Mouse (Mus musculus): ENCODE results near the gene Cachd1. TPM values are rescaled to one million over a fixed set of nuclear protein-coding genes. Genes with fewer than 3 reads are reported as not detected.

The Cachd1 gene
- polyA plus RNA-seq, 1 experiment from 2014 or later, result 12.2 TPM

DNA sequence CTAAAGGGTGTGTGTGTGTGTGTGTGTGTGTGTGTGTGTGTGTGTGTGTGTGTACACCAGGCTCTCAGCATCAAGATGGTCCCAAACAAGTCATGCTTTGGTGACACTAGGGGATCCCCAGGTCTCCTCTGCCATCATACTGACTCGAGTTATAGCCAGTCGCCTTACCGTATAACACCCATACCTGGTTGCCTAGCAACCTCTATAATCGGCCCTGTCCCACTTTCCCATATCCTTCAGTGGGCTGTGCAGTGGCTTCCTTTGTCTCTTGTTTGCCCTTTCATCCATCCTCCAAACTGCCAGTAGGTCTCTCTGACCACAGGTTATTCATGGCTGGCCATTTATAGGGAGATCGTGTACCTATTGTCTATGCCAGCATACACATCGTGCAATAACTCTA is 224.6 kb downstream of the Cachd1 start:
- no peak overlapping the region for H3K4me2 ChIP-seq (ENCODE audit: low read length)
- no peaks in the 10 kb centered on the region for H3K27me3 ChIP-seq (ENCODE audit: insufficient read depth, low read length)
- no peak overlapping the region for H3K4me3 ChIP-seq (replicated peaks; ENCODE audit: low read depth, low read length)
- 88% methylated on average over 6 of the region's 6 CpGs for WGBS
- DNase-seq (ENCODE audit: low spot score) (no peak), ATAC-seq (replicated peaks; ENCODE audit: low FRiP score, low read depth) (no peak)
- TF ChIP-seq CTCF (IDR thresholded peaks at IDR 0.05; ENCODE audit: low read depth), result no peak
- H3K4me1 ChIP-seq (replicated peaks; ENCODE audit: insufficient read depth, low read length), result no peaks in the 10 kb centered on the region
- no peaks in the 10 kb centered on the region for H3K9me3 ChIP-seq (replicated peaks; ENCODE audit: low read length)
- peaks cover 18% of the 10 kb centered on the region; the same call in 1 of the 2 replicates for H3K36me3 ChIP-seq (ENCODE audit: insufficient read depth, low read length)
- no peak overlapping the region for H3K27ac ChIP-seq
- H3K9ac ChIP-seq (ENCODE audit: low read depth, low read length), result no peak overlapping the region

DNA sequence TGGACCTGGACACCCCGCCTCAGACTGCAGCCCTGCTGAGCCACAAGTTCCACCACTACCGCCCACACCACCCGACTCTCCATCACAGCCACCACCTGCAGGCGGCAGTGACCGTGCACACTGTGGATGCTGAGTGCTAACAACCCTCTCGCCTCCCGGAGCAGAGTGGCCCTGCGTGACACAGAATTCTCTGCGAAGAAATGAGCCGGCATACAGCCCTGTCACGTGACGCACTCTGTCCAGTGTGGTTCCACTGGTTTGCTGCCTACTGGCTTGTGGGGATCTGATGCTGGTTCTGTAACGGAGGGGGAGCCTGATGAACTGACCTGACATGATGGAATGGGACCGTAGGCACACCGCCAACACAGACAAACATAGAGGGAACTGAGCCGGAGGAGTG is 226.5 kb downstream of the Cachd1 start:
- H3K27me3 ChIP-seq (ENCODE audit: insufficient read depth, low read length), result no peaks in the 10 kb centered on the region
- 91% methylated on average over 16 of the region's 16 CpGs for WGBS
- no peak for DNase-seq (ENCODE audit: low spot score)
- H3K9me3 ChIP-seq (replicated peaks; ENCODE audit: low read length), result no peaks in the 10 kb centered on the region
- H3K4me1 ChIP-seq (replicated peaks; ENCODE audit: insufficient read depth, low read length), result no peaks in the 10 kb centered on the region
- no peak overlapping the region for H3K27ac ChIP-seq
- no peak overlapping the region for H3K9ac ChIP-seq (ENCODE audit: low read depth, low read length)
- no peak overlapping the region for H3K4me2 ChIP-seq (ENCODE audit: low read length)
- peaks cover 14% of the 10 kb centered on the region; the same call in 1 of the 2 replicates for H3K36me3 ChIP-seq (ENCODE audit: insufficient read depth, low read length)
- no peak for ATAC-seq (replicated peaks; ENCODE audit: low FRiP score, low read depth)
- H3K4me3 ChIP-seq (replicated peaks; ENCODE audit: low read depth, low read length), result no peak overlapping the region
- TF ChIP-seq CTCF (IDR thresholded peaks at IDR 0.05; ENCODE audit: low read depth), result no peak

DNA sequence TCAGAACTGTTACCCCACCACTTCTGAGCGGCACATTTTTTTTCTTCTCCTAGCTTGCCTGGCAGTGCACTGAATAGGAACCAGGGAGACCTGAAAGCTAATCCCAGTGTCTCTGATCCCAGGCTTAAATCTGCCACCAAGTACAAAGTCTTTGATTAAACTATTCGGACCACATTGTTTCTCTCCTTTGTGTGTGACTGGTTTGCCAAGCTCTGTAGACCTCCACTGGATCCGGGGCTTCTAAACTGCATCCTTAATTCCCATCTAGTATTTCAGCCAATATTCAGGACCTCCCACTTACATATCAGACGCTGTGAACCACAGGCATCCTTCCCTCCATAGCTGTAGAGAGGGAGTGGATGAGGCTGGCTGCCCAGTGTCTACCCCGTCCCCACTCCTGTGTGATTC is 231.9 kb downstream of the Cachd1 start:
- no peak overlapping the region for H3K4me3 ChIP-seq (replicated peaks; ENCODE audit: low read depth, low read length)
- H3K27me3 ChIP-seq (ENCODE audit: insufficient read depth, low read length), result no peaks in the 10 kb centered on the region
- peak; percentile 43 for DNase-seq (ENCODE audit: low spot score)
- no peaks in the 10 kb centered on the region for H3K4me1 ChIP-seq (replicated peaks; ENCODE audit: insufficient read depth, low read length)
- TF ChIP-seq CTCF (IDR thresholded peaks at IDR 0.05; ENCODE audit: low read depth), result no peak
- WGBS, result 55% methylated on average over 5 of the region's 5 CpGs
- H3K36me3 ChIP-seq (ENCODE audit: insufficient read depth, low read length), result peaks cover under 1% of the 10 kb centered on the region; the same call in 1 of the 2 replicates
- no peak overlapping the region for H3K9ac ChIP-seq (ENCODE audit: low read depth, low read length)
- no peak overlapping the region for H3K4me2 ChIP-seq (ENCODE audit: low read length)
- ATAC-seq (replicated peaks; ENCODE audit: low FRiP score, low read depth), result no peak
- no peaks in the 10 kb centered on the region for H3K9me3 ChIP-seq (replicated peaks; ENCODE audit: low read length)
- H3K27ac ChIP-seq, result no peak overlapping the region

DNA sequence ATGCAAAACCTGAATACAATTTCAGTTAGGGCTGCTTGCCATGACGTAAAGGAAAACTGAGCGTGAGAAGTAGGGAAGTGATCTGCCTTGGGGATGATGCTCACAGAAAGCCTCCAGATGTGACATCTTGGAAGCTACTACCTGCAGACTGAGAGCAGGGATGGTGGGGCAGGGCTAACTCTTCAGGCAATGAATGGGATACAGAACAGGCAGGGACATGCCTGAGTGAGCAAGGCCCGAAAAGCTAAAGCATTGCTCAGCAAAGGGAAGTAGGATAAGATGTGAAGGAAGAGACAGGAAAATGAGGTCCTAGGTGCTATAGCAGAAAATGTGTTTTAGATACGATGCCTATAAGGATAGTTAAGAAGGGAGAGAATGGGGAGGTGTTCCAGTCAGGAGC is 232.6 kb downstream of the Cachd1 start:
- no peak for TF ChIP-seq CTCF (IDR thresholded peaks at IDR 0.05; ENCODE audit: low read depth)
- Histone ChIP-seq H3K27ac (no peak overlapping the region), H3K27me3 (ENCODE audit: insufficient read depth, low read length) (no peaks in the 10 kb centered on the region), H3K9ac (ENCODE audit: low read depth, low read length) (no peak overlapping the region), H3K4me2 (ENCODE audit: low read length) (no peak overlapping the region), H3K36me3 (ENCODE audit: insufficient read depth, low read length) (no peaks in the 10 kb centered on the region), H3K4me1 (replicated peaks; ENCODE audit: insufficient read depth, low read length) (no peaks in the 10 kb centered on the region), H3K4me3 (replicated peaks; ENCODE audit: low read depth, low read length) (no peak overlapping the region), H3K9me3 (replicated peaks; ENCODE audit: low read length) (no peaks in the 10 kb centered on the region)
- DNase-seq (ENCODE audit: low spot score) (no peak), ATAC-seq (replicated peaks; ENCODE audit: low FRiP score, low read depth) (no peak)
- WGBS, result 73% methylated on average over 4 of the region's 4 CpGs

DNA sequence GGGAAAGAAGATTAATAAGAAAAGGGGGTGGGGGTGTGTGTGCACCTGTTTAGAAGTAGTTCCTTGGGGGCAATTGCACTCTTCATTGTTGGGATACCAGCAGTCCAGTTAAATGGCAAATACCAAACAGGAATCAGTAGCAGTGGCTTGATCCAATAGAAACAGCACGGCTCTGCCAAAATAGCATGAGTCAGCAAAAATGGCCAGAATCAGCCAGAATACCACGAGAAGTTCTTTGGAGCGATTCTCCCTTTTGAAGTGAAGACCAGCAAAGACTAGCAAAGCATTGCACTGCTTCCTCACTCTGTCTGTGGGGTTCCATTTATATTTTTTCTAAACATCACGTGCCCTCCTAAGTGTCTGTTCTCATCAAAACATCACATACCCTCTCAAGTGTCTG is 241.3 kb downstream of the Cachd1 start:
- Histone ChIP-seq H3K9ac (ENCODE audit: low read depth, low read length) (no peak overlapping the region), H3K4me2 (ENCODE audit: low read length) (no peak overlapping the region), H3K27me3 (ENCODE audit: insufficient read depth, low read length) (no peaks in the 10 kb centered on the region), H3K9me3 (replicated peaks; ENCODE audit: low read length) (no peaks in the 10 kb centered on the region), H3K4me3 (replicated peaks; ENCODE audit: low read depth, low read length) (no peak overlapping the region), H3K4me1 (replicated peaks; ENCODE audit: insufficient read depth, low read length) (no peaks in the 10 kb centered on the region), H3K27ac (no peak overlapping the region), H3K36me3 (ENCODE audit: insufficient read depth, low read length) (no peaks in the 10 kb centered on the region)
- 87% methylated on average over 4 of the region's 4 CpGs for WGBS
- DNase-seq (ENCODE audit: low spot score), result no peak
- ATAC-seq (replicated peaks; ENCODE audit: low FRiP score, low read depth), result no peak
- no peak for TF ChIP-seq CTCF (IDR thresholded peaks at IDR 0.05; ENCODE audit: low read depth)

DNA sequence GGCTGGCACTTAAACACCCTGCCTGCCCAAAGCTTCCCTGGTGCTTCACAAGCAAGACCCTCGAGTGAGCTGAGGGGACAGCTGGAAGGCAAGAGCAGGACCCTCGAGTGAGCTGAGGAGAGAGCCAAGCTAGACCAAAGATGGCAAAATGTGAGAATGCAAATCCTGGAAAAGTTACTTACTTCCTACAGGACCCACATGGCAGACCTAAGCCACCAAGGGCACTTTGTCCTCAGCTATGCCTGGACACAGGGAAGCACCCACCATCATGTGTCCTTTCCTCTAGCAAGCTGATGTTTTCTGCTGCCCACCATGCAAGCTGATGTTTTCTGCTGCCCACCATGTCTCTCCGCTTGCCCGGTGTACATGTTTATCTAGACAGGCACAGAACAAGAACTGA is 244.1 kb downstream of the Cachd1 start, which contains the start of gene Gm10577:
Gene Gm10577 (minus strand): TSS at position 101 of the 400 bp plus-strand sequence.
- Histone ChIP-seq H3K9me3 (replicated peaks; ENCODE audit: low read length) (0 out of 2 replicates have a peak, but pooled peaks cover 5% of the 10 kb centered on the region), H3K27me3 (ENCODE audit: insufficient read depth, low read length) (no peaks in the 10 kb centered on the region), H3K4me1 (replicated peaks; ENCODE audit: insufficient read depth, low read length) (no peaks in the 10 kb centered on the region), H3K27ac (no peak within 1 kb of the TSS), H3K36me3 (ENCODE audit: insufficient read depth, low read length) (no peaks in the 10 kb centered on the region), H3K4me3 (replicated peaks; ENCODE audit: low read depth, low read length) (no peak within 1 kb of the TSS), H3K9ac (ENCODE audit: low read depth, low read length) (no peak within 1 kb of the TSS), H3K4me2 (ENCODE audit: low read length) (no peak within 1 kb of the TSS)
- TF ChIP-seq CTCF (IDR thresholded peaks at IDR 0.05; ENCODE audit: low read depth), result no peak
- no peak for DNase-seq (ENCODE audit: low spot score)
- no peak for ATAC-seq (replicated peaks; ENCODE audit: low FRiP score, low read depth)
- 81% methylated on average over 4 of the region's 4 CpGs for WGBS

DNA sequence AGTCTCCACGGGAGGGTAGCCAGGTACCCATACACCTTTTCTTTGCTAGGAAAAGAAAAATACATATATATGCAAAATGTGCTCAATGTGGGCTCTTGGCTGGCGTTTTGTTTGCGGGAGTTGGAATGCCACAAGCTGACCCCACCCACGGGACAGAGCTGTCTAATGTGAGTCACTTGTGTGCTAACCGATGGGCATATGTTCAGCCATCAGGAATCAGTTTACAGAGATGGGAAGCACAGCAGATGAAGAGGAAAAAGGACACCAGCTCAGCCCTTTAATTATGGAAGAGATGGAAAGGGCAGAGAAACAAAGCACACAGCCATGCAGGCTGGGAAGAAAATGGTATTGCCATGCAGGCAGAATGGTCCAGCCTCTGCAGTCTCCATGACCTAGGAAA is 250.1 kb downstream of the Cachd1 start:
- Histone ChIP-seq H3K9ac (ENCODE audit: low read depth, low read length) (no peak overlapping the region), H3K4me2 (ENCODE audit: low read length) (no peak overlapping the region), H3K4me3 (replicated peaks; ENCODE audit: low read depth, low read length) (no peak overlapping the region), H3K9me3 (replicated peaks; ENCODE audit: low read length) (0 out of 2 replicates have a peak, but pooled peaks cover 5% of the 10 kb centered on the region), H3K36me3 (ENCODE audit: insufficient read depth, low read length) (no peaks in the 10 kb centered on the region), H3K27ac (no peak overlapping the region), H3K4me1 (replicated peaks; ENCODE audit: insufficient read depth, low read length) (no peaks in the 10 kb centered on the region), H3K27me3 (ENCODE audit: insufficient read depth, low read length) (no peaks in the 10 kb centered on the region)
- DNase-seq (ENCODE audit: low spot score) (no peak), ATAC-seq (replicated peaks; ENCODE audit: low FRiP score, low read depth) (no peak)
- no peak for TF ChIP-seq CTCF (IDR thresholded peaks at IDR 0.05; ENCODE audit: low read depth)
- 62% methylated on average over 5 of the region's 5 CpGs for WGBS

Measured in kidney, postnatal 0 days (tissue).